Mouse (Mus musculus) left cerebral cortex, adult 9 months (tissue): ENCODE data around the gene Cyp2c65.
"Not testable (repeated sequence)": the region's sequence is repeated elsewhere in the genome, so short reads cannot be mapped to it uniquely, and the experiment has no call there.

ENCODE experiments used
- DNase-seq, 2 experiments: peaks; one replicate each; pipeline ENCODE4 v3.0.0; 2022; ENCODE audit warnings: low spot score in 2 of 2

Cyp2c65 gene

DNA sequence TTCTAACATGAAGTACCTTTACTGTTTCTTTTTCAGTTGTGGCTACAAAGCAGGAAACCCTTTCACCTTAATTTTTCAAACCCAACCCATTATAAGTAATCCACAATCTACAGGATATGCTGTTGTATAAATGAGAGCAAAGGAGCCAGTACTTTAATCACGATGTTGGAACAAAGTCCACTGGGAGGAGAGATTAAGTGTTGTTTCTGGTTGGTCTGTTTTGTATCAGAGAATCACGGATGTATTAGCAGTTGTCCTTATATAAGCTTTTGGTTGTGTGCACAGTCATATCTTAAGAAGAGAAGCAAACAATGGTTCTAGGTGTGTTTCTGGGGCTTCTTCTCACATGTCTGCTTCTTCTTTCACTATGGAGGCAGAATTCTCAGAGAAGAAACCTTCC lies at the start of gene Cyp2c65:
Cyp2c65 (plus strand) TSS at position 297 of the 400 bp plus-strand sequence.
- no peak for DNase-seq

DNA sequence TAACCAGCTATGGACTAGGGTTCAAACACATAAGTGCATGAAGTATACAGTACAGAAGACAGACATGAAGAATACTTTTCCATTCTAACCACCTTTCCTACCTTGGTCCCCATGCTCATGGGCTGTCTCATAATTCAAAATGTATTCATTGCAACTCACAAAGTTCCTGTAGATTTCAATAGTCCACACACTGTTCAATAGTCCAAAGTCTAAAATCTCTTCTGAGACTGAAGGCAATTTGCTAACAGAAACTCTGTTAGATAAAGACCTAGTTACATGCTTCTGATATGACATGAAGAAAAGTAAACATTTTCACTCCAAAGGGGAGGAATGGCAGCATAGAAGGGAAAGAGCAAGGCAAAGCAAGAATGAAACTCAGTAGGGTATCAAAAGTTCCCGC lies 2.9 kb upstream of the Cyp2c65 start:
- no peak for DNase-seq

DNA sequence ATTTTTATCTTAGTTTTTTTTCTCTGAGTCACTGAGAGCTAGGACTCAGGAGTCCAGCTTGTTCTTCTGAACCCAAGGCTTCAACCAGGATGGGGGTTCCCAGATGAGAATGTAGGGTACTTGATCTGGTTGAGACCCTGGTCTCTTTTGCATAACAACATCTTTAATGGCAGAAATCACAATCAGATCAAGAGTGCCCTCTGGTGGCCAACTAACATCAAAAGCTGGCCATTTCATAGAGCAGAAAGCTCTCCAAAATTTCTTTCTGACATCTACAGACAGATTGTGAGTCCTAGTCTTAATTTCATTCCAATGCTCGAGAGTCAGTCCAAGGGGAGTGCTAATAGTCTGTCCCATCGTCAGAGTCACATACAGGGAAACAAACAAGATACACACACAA lies 38.0 kb downstream of the Cyp2c65 start:
- DNase-seq, result not testable (repeated sequence)

DNA sequence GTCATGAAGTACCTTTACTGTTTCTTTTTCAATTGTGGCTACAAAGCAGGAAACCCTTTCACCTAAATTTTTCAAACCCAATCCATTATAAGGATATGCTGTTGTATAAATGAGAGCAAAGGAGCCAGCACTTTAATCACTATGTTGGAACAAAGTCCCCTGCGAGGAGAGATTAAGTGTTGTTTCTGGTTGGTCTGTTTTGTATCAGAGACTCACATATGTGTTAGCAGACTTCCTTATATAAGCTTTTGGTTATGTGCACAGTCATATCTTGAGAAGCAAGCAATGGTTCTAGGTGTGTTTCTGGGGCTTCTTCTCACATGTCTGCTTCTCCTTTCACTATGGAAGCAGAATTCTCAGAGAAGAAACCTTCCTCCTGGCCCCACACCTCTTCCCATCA lies 52.8 kb downstream of the Cyp2c65 start, which contains the start of gene Cyp2c66:
Cyp2c66 (plus strand) TSS at position 255 of the 400 bp plus-strand sequence.
- no peak for DNase-seq
